In the genomic region with DNA sequence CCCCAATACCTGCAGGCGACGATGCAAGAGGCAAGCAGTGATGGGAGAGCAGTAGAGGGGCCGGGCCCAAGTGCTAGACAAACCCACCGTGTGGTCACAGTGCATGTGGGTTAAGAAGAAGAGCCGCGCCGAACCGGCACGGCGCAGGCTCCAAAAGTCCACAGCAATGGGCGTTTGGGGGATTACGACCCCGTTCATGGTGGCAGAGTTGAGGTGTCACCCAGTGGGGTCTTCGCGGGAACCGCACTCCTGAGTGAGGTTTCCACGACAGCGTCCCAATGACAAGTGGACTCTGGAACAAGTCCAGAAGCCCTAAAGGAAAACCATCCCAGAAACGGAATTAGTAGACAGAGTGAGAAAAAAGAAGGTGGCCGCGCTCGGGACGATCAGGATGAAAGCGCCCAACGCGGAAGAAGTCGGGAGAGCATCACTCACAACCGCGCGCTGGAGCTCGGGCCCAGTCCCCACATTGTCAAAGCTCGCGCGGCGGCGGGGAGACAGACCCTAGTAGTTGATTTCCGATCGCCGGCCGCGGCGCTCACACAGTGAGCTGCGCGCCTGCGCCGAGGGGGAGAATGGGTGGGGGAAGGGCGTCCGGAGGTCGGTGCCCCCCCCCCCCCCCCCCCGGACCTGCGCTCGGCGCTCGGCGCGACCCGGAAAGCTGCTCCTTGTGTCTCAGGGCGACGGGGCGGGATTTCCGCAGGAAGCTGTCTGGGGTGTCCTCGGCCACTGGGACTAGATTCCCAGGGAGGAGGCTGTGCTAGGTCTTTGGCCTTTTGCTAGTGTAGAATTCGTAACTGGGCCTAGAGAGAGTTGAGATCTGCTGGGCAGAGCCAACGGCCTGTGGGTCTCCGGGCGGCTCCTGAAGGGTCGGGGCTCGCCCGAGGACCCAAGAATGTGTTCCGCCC, we compare ENCODE assay signal across 8 mouse cellular contexts. TPM values are rescaled to one million over a fixed set of nuclear protein-coding genes. Genes with fewer than 3 reads are reported as not detected.
A peak's percentile ranks its signal among the peaks of the same experiment; 100 is the strongest.
DNase-seq lines count a peak whose midpoint lies in the region; ATAC-seq and TF ChIP-seq lines count a peak whose summit lies in the region.

A gene (minus strand): TSS at position 554 of the 908 bp plus-strand sequence.
A gene (plus strand): TSS at position 630 of the 908 bp plus-strand sequence.
A gene (plus strand): TSS at position 683 of the 908 bp plus-strand sequence.

- peak within 1 kb of the TSS; percentile 97 for H3K27ac ChIP-seq in bone marrow, adult 2 months (ENCODE audit: control insufficient read depth, insufficient read depth, low read depth, low read length, poor library complexity)
- peak within 1 kb of the TSS; percentile 94 for H3K27ac ChIP-seq in embryonic facial prominence, embryonic 15.5 days (replicated peaks)
- H3K27ac ChIP-seq in kidney, embryonic 14.5 days (ENCODE audit: low read depth, low read length): peak within 1 kb of the TSS; percentile 90
- peak within 1 kb of the TSS; percentile 90 for H3K27ac ChIP-seq in limb, embryonic 15.5 days

- H3K36me3 ChIP-seq in embryonic facial prominence, embryonic 15.5 days: peaks cover 24% of the 10 kb centered on the region
- H3K36me3 ChIP-seq in kidney, embryonic 14.5 days (ENCODE audit: control insufficient read depth, insufficient read depth, low read length): peaks cover 25% of the 10 kb centered on the region
- H3K36me3 ChIP-seq in limb, embryonic 15.5 days: peaks cover 21% of the 10 kb centered on the region

- peak within 1 kb of the TSS; percentile 77 for H3K9ac ChIP-seq in embryonic facial prominence, embryonic 15.5 days
- H3K9ac ChIP-seq in kidney, embryonic 14.5 days (ENCODE audit: low read depth, low read length): peak within 1 kb of the TSS; percentile 87
- peak within 1 kb of the TSS; percentile 65 for H3K9ac ChIP-seq in limb, embryonic 15.5 days

- H3K9me3 ChIP-seq in embryonic facial prominence, embryonic 15.5 days (replicated peaks): no peaks in the 10 kb centered on the region
- H3K9me3 ChIP-seq in kidney, embryonic 14.5 days (ENCODE audit: control insufficient read depth, low read length): no peaks in the 10 kb centered on the region
- no peaks in the 10 kb centered on the region for H3K9me3 ChIP-seq in limb, embryonic 15.5 days

- H3K27me3 ChIP-seq in embryonic facial prominence, embryonic 15.5 days: no peaks in the 10 kb centered on the region
- no peaks in the 10 kb centered on the region for H3K27me3 ChIP-seq in kidney, embryonic 14.5 days (ENCODE audit: control insufficient read depth, insufficient read depth, low read length)
- no peaks in the 10 kb centered on the region for H3K27me3 ChIP-seq in limb, embryonic 15.5 days

- WGBS in bone marrow, adult 2 months: under 1% methylated on average over 68 of the region's 70 CpGs
- WGBS in embryonic facial prominence, embryonic 15.5 days: under 1% methylated on average over 67 of the region's 70 CpGs
- under 1% methylated on average over 58 of the region's 70 CpGs for WGBS in kidney, embryonic 14.5 days
- WGBS in limb, embryonic 15.5 days: under 1% methylated on average over 69 of the region's 70 CpGs

- peak within 1 kb of the TSS; percentile 97 for H3K4me3 ChIP-seq in bone marrow, adult 2 months (replicated peaks; ENCODE audit: control insufficient read depth, low read depth, low read length)
- peak within 1 kb of the TSS; percentile 80 for H3K4me3 ChIP-seq in embryonic facial prominence, embryonic 15.5 days (replicated peaks)
- peak within 1 kb of the TSS; percentile 81 for H3K4me3 ChIP-seq in kidney, embryonic 14.5 days (ENCODE audit: low read length)
- peak within 1 kb of the TSS; percentile 78 for H3K4me3 ChIP-seq in limb, embryonic 15.5 days

- TF ChIP-seq CTCF in bone marrow, adult 2 months (IDR thresholded peaks at IDR 0.05; ENCODE audit: control insufficient read depth, insufficient read depth, low read length): no peak

- H3K4me2 ChIP-seq in embryonic facial prominence, embryonic 15.5 days (replicated peaks): peak within 1 kb of the TSS; percentile 59
- H3K4me2 ChIP-seq in kidney, embryonic 14.5 days (replicated peaks; ENCODE audit: low read depth, low read length): peak within 1 kb of the TSS; percentile 73
- peak within 1 kb of the TSS; percentile 69 for H3K4me2 ChIP-seq in limb, embryonic 15.5 days

- ATAC-seq in embryonic facial prominence, embryonic 15.5 days (ENCODE audit: insufficient number of reproducible peaks, low FRiP score, low TSS enrichment, low read depth): peak; percentile 95
- peak; percentile 97 for ATAC-seq in kidney, embryonic 14.5 days (ENCODE audit: low FRiP score, low TSS enrichment)
- peak; percentile 90 for ATAC-seq in limb, embryonic 15.5 days (ENCODE audit: insufficient number of reproducible peaks, low FRiP score, low TSS enrichment, low read depth)

- peak; percentile 94 for DNase-seq in 416B (ENCODE audit: low read depth)
- peak; percentile 88 to 89 for DNase-seq in heart, adult 9 months (ENCODE audit: low spot score in 2 of 2)
- DNase-seq in monocyte, adult 2 months (ENCODE audit: low read depth in 1 of 2, low spot score in 2 of 2): peak; percentile 54 to 79
- DNase-seq in spleen, postnatal 36 days (ENCODE audit: low spot score in 2 of 2): peak; percentile 91 to 92

- peak; percentile 70 for TF ChIP-seq POLR2A in bone marrow, adult 2 months (IDR thresholded peaks at IDR 0.05; ENCODE audit: borderline replicate concordance, control insufficient read depth, low read depth, low read length)

- peaks cover 2% of the 10 kb centered on the region; the same call in 1 of the 2 replicates for H3K4me1 ChIP-seq in bone marrow, adult 2 months (ENCODE audit: control insufficient read depth, insufficient read depth, low read length)
- peaks cover 18% of the 10 kb centered on the region for H3K4me1 ChIP-seq in embryonic facial prominence, embryonic 15.5 days
- peaks cover 12% of the 10 kb centered on the region; the same call in 1 of the 2 replicates for H3K4me1 ChIP-seq in kidney, embryonic 14.5 days (ENCODE audit: control insufficient read depth, insufficient read depth, low read length)
- peaks cover 9% of the 10 kb centered on the region; the same call in 1 of the 2 replicates for H3K4me1 ChIP-seq in limb, embryonic 15.5 days

RNA-seq across cellular contexts. Expression of the first gene that starts in this region (rescaled TPM):
- 9.1 and 17.6 TPM in 2 replicates for polyA plus RNA-seq in bone marrow, adult 2 months (2011; ENCODE audit: insufficient read depth, insufficient read length, low replicate concordance, missing spikeins)
- 26.8 and 27.3 TPM in 2 replicates for polyA plus RNA-seq in embryonic facial prominence, embryonic 15.5 days (2015; fragmentation: Nextera tagmentation; extraction: Ambion mirVana)
- 36.7 and 41.4 TPM in 2 replicates for polyA plus RNA-seq in kidney, embryonic 14.5 days (2014; fragmentation: Nextera tagmentation; extraction: Ambion mirVana)
- 23.2 and 24.6 TPM in 2 replicates for polyA plus RNA-seq in limb, embryonic 15.5 days (2015; fragmentation: Nextera tagmentation; extraction: Ambion mirVana)

RNA-seq across cellular contexts. Expression of the second gene that starts in this region (rescaled TPM):
- 27.7 and 34.2 TPM in 2 replicates for polyA plus RNA-seq in bone marrow, adult 2 months (2011; ENCODE audit: insufficient read depth, insufficient read length, low replicate concordance, missing spikeins)
- 22.2 and 23.4 TPM in 2 replicates for polyA plus RNA-seq in embryonic facial prominence, embryonic 15.5 days (2015; fragmentation: Nextera tagmentation; extraction: Ambion mirVana)
- 12.1 and 22.2 TPM in 2 replicates for polyA plus RNA-seq in kidney, embryonic 14.5 days (2014; fragmentation: Nextera tagmentation; extraction: Ambion mirVana)
- polyA plus RNA-seq in limb, embryonic 15.5 days (2015; fragmentation: Nextera tagmentation; extraction: Ambion mirVana): 21.7 and 23.4 TPM in 2 replicates

RNA-seq across cellular contexts. Expression of the third gene that starts in this region (rescaled TPM):
- polyA plus RNA-seq in bone marrow, adult 2 months (2011; ENCODE audit: insufficient read depth, insufficient read length, low replicate concordance, missing spikeins): not detected in 2 replicates
- 0.84 and 1.1 TPM in 2 replicates for polyA plus RNA-seq in embryonic facial prominence, embryonic 15.5 days (2015; fragmentation: Nextera tagmentation; extraction: Ambion mirVana)
- 0.12 TPM in 1 of 2 replicates, not detected in the other for polyA plus RNA-seq in kidney, embryonic 14.5 days (2014; fragmentation: Nextera tagmentation; extraction: Ambion mirVana)
- 0.64 and 0.73 TPM in 2 replicates for polyA plus RNA-seq in limb, embryonic 15.5 days (2015; fragmentation: Nextera tagmentation; extraction: Ambion mirVana)

Comparison
In these comparisons a context has a peak if more than half of its experiments do, and no peak if none do; other contexts are left out.
1. Peak in every context shown above with its lines: DNase-seq, ATAC-seq, H3K4me3 ChIP-seq and H3K27ac ChIP-seq.